Mouse (Mus musculus): Measurements from ENCODE around the gene Gna11.
A peak's percentile ranks its signal among the peaks of the same experiment; 100 is the strongest.

Gene Gna11

DNA sequence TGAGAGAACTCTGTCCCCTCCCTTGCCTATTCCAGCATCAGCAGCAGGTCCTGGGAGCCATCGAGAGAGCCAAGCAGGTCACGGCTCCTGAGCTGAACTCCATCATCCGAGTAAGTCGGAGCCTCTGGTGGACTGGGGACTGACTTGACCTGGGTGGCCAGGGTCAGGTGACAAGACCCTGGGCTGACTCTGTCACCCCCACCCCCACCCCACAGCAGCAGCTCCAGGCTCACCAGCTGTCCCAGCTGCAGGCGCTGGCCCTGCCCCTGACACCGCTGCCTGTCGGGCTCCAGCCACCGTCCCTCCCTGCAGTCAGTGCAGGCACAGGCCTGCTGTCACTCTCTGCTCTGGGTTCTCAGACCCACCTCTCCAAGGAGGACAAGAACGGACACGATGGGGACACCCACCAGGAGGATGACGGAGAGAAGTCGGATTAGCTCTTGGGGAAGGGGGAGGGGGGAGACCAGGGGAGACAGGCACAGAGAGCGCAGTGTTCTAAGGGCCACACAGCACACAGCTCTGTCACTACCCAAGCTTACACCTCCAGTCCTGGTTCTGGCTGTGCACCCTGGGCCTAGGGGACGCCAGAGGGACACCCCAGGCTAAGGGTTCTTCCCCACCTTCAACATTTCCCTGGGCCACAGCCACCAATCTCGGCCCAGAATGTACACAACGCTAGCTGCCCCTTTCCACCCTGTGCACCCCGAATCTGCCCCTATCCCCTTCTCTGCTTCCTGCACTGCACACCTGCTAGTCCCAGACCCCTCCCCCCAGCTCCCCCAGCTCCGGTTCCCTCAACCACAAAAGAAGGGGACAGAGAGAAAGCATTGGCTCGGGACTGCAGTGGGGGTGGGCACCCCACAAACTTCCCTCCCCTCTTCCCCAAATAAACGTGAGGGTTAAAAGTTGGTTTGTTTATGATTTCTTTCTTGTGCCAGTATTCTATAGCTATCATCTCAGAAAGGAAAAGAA is 20.6 kb upstream of the Gna11 start:
- DNase-seq (ENCODE audit: low read depth, low spot score): no peak

DNA sequence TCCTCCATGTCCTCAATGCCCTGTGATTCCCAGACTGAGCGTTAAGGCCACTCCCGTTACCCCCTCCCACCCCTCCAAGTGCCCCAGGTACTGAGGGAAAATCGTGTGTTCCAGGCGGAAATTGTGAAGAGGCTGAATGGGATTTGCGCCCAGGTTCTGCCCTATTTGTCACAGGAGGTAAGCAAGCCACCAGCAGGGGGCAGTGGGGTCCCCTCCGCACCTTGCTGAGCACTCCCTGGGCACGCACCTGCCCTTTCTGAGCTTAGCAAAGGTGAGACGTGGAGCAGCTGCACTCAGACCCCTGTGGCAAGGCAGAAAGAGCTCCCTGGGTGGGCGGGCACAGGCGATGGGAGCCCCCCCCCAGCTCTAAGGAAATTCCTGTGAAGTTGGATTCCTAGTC is 19.7 kb upstream of the Gna11 start:
- peak; percentile 92 for DNase-seq (ENCODE audit: low read depth, low spot score)

DNA sequence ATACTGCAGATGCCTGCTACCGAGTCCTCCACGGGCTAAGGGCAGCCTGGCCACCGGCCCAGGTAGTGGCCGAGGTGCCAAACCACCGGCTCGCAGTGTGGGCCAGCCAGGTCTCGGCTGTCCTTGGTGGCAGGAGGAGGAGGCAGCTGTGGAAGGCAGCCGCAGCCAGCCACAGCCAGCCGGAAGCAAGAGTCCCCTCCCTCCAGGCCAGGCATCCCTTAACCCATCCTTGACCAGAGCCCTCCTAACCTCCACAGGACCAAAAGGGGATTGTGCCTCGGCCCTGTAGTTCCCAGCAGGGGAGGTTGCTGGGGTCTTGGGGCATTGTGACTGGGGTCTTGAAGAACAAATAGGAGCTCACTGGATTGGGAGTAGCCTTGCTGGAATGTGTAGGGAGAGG is 19.2 kb upstream of the Gna11 start:
- DNase-seq (ENCODE audit: low read depth, low spot score): peak; percentile 75

DNA sequence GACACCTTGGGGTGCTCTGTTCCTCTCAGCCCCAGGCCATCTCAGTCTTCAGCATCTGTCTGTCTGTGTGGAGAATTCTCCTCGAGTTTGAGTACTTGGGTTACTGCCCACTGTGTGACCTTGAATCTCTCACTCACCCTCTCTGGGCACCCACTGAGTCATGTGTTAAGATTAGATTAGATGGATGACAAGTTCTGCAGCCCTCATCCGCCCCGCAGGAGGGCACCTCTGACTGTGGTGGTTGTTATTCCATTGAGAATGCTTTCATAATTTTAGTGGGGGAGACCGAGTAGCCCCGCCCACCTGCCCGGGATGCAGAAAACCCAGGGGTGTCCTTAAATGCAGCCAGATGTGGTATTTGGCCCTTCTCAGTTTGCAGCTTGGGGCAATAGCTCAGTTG is 18.5 kb upstream of the Gna11 start:
- no peak for DNase-seq (ENCODE audit: low read depth, low spot score)

DNA sequence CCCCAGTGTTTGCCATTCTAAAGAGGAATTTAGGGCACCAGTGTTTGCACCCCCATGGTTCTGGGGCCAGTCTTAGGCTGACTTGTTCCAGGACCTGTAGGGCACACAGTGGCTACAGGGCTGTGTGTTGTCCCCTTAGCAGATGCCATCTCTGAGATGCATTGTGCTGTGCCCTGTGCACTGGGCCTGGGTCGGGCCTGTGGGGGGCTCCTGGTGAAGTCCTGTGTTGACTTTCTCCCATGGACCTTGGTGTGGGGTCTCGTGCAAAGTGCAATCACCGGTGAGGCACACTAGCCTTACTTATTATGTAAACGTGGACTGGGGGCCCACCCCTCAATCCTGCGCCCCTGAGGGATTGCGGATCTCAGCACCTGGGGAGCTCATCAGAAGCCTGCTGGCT is 17.4 kb upstream of the Gna11 start:
- DNase-seq (ENCODE audit: low read depth, low spot score): no peak

DNA sequence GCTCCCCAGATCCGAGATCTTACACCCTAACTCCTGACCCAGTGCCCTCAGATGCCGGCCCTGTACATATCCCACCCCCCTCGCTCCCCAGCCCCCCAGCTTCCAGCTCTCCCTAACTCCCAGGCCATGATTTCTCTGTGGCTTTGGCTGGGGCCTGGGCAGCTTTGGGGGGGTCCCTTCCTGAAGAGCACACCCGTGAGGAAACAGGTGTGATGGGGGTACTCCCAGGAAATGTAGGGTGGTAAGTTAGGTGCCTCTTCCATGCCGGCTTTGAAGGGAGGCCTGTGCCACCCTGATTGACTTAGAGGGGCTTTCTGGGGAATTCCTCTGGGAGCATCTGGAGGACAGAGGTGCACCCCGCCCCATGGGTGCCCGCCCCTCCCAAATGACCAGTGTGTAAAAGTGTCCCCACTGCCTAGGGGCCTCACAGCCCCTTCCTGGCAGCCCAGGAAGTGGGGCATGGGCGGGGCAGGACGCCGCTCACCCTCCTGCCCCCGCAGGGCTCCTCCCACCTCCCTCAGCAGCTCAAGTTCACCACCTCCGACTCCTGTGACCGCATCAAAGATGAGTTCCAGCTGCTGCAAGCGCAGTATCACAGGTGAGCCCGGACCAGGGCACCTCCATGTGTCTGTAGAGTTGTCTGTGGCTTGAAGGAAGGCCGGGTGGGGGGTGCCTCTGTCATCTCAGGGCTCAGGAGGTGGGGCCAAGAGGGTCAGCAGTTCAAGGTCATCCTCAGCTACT is 15.9 kb upstream of the Gna11 start:
- DNase-seq (ENCODE audit: low read depth, low spot score): peak; percentile 76

DNA sequence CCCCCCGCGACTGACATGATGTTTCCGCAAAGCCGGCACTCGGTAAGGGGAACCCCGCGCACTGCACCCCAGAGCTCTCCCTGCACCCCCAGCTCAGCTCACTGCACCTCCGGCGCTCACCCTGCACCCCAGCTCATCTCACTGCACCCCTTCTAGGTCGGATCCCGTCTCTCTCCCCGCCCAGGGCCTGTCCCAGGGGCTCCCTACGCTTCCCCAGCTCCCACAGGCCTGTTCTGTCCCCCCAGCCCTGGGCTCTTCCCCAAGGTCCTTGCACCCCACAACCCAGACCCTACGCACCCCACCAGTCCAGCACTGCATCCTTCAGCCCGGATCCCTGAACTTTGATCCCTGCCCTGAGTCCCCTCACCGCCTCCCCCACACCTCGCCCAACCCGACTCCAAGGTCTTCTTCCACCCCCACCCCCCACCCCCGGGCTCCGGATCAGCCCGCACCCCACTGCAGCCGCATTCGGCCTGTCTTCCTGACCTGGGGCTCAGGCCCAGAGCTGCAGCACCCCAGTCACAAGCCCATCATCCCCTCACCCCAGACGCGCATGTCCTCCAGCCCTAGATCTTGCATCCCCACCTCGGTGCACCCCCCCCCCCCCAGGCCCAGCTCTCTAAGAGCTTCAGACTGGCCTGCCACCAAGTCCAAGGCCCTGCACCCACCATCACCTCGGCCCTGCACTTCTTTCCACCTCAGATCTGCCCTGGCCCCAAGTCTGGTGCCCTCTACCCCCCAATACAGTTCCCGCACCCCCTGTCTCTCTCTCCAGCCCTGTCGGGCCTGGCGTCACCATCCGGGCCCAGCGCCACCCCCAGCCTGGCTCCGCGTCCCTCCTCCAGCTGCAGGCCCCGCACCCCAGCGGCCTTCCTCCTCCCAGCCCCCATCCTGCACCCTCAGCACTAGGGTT is 14.9 kb upstream of the Gna11 start:
- DNase-seq (ENCODE audit: low read depth, low spot score): no peak

DNA sequence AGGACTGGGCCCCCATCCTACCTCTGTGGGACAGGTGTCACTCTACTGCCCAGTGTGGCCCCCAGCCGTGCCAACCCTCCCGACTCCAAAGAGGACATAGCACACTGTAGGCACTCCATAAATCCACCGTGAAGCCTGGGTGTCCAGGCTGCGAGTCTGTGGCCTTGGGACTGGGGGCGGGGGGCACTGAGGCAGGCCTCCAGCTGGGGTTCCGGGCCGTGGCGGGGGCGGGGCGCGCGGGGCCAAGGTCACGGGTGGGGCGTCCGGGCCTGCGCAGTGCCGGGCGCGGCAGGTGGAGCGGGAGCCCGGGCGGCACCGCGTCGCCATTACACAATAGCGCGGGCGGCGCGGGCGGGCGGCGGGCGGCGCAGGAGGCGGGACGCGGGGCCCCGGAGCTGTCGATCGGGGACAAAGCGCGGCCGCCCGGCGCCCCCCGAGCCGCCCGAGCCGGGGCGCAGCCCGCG is 14.2 kb upstream of the Gna11 start, which contains the start of gene Aes:
Gene Aes, plus strand, starts transcription at position 326 of the 464 bp plus-strand sequence.
- peak; percentile 68 for DNase-seq (ENCODE audit: low read depth, low spot score)

DNA sequence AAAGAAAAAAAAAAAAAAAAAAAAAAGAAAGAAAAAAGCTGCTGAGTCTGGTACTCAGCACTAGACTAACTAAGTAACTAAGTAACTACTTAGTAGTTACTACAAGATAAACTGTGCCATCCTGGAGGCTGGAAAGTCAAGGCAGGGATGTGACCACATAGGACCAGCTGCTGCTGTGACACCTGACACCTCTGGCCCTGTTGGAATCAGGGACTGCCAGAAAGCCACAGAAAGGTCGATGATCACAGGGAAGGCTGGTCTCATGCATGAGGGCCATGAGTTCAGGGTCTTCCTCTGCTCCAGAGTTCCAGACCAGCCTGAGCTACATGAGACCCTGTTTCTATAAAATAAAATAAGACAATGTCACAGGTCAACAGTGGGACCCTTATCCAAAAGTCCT is 12.5 kb upstream of the Gna11 start:
- no peak for DNase-seq (ENCODE audit: low read depth, low spot score)

DNA sequence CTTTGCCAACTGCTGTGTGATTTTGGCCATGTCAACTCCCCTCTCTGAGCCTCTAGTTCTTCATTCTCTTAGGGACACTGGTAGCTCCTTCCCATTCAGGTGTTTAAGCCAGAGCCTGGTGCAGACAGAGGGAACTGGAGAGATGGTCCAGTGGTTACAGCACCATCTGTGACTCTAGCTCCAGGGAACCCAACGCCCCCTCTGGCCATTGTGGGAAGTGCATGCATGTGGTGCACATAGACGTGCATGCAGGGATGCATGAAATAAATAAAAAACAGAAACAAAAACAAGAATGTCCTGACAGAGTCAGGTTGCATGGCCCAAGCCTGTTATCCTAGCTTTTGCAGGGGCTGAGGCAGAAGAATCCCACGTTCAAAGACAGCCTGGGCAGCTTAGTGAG is 11.3 kb upstream of the Gna11 start:
- peak; percentile 68 for DNase-seq (ENCODE audit: low read depth, low spot score)

DNA sequence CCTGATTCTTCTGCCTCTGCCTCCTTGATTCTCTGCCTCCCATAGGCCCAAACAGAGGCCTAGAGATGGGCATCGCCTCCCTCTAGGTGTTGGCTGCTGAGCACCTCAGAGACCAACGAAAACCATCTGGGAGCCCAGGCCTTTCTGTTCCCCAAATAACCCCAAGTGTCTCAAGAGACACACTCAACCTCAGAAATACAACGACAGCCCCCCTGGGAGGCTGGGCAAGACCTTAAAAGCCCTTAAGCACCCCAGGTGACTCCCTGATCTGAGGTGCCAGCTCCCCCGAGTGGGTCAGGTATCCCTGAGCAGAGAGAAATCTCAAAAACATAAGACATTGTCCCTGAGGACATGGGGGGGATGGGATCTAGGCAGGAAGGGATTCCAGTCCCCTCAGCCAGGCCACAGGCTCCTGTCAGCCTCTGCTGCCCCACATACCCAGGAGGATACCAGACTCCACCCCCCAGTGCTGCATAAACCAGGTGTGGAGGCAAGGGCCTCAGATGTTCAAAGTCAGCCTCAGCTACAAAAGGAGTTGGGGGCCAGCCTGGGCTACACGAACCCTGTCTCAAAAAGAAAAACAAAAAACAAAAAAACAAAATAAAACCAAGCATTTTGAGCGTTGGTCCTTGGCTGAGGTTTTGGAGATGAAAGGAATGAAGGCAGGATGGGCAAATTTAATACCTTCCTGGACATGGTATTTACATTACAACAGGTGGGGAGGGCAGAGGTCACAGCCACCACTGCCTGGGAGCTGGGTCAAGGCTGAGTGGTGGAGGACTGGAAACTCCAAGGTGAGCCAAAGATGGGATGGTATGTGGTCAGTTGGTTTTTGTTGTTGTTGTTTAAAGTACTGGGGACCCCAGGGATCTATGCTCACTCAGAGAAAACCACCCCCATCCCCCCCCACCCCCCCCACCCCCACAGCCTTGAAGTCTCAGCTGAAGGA is 9.1 kb upstream of the Gna11 start:
- DNase-seq (ENCODE audit: low read depth, low spot score): peak; percentile 70

DNA sequence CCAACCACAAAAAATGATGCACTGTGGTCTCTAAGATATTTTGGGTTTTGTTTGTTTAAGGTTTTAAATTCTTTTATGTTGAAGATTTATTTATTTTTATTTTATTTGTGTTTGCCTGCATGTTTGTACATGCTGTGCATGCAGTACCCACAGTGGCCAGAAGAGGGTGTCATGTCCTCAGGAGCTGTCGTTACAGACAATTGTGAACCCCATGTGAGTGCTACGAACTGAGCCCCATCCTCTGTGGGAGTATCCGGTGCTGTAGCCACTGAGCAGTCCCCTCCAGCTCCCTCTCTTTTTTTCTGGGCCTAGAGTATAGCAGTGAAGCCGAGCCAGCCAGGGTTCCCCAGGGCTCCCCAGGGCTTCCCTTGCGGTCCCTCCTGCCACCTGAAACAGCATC is 8.2 kb upstream of the Gna11 start:
- peak; percentile 91 for DNase-seq (ENCODE audit: low read depth, low spot score)

DNA sequence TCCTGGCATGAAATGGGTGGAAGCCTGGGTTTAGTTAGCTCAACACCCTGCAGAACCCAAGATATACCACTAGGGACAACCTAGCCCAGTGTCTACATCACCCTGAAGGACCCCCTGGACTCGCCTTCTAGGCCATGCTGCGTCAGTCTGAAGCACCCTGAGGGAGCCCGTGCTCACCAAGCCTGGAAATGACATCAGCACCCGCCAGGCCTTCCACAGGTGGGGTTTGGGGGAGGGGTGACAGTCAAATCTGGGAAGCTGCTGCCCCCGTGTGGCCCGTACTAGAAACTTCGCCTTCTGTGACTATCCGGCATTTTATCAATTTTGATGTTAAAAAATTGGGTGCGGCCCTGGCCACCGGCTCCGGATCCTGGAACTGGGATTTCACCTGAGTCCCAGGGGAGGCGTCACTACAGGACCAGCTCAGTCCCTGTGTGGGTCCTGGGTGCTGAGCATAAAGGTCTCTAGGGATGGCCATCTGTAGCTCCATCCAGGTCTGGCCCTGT is 6.7 kb upstream of the Gna11 start:
- peak; percentile 89 for DNase-seq (ENCODE audit: low read depth, low spot score)

DNA sequence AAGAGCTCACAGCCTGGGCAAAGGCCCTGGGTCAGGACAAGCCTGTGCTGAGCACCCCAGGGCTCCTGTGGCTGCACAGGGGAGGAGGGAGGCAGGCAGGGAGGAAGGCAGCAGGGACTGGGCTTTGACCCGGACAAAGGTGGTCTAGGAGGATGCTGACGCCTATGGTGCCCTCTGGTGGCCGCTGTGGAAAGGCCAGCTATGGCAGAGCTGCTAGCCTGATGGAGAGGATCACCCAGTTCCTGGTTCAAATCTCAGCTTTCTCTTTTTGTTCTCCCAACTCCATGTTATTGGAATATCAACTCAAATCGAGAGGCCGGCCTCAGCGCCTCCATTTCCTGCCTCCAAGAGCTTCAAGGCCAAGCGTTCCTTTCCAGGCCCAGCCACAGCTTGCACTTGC is 5.3 kb upstream of the Gna11 start:
- DNase-seq (ENCODE audit: low read depth, low spot score): peak; percentile 84

DNA sequence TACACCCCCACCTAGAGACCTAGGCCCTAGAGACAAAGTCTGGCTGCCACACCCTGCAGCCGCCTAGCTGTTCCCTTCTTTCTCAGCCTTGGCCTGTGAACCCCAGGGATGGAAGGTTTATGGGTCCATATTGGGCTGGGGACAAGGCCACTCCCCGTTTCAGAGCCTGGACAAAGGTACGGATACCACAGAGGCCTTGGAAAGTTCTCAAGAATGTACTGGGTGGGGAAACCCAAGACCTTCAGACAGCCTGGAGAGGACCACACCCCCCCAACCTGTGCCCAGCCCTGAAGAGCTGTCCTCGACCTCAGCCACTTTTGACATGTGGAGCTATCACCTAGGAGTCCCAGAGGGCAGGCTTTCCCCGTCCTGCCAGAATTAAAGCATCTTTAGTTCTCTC is 4.0 kb upstream of the Gna11 start:
- DNase-seq (ENCODE audit: low read depth, low spot score): no peak

DNA sequence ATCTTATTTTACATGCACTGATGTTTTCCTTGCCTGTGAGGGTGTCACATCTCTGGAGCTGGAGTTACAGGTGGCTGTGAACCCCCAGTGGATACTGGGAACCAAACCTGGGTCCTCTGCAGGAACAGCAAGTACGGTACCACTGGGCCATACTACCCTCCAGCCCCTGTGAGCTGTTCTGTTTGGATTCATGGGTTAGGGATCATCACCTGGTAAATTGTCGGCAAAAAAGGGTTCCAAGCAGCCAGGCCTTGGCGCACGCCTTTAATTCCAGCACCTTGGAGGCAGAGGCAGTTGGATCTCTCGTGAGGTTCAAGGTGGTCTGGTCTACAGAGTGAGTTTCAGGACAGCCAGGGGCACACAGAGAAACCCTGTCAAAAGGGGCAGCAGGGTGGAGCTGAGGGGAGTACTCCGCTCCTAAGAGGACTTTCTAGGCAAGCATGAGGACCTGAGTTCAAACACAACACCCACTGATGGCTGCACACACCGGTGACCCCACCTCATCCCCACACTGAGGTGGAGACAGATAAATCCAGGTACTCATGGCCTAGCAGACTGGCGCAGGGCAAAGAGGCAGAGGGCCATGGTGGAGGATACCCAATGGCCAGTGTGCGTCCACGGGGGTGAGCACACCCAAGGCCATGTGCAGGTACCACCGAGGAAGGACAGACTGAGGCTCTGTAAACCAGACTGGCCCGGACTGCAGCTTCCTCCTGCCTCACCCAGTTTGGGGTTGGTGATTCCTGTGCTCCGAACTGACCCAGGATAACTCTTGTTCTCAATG is 2.0 kb upstream of the Gna11 start:
- DNase-seq (ENCODE audit: low read depth, low spot score): no peak

DNA sequence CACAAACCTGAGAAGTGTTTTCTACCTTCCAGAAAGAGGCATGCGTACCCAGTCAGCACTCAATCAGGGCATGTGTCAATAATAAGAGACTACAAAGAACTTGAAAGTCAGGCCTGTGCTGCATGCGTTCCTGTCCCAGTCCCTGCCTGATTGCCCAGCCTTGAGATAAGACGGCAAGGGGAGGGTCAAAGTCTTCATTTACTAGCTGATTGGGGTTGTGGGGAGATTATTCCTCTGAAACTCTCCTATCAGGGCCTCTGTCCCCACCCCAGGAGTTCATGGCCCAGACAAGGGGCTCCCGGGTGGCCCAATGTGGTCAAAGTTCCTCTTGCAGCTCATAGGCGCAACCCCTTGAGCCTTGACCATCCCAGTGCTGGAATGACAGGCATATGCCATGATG is 1.3 kb upstream of the Gna11 start:
- no peak for DNase-seq (ENCODE audit: low read depth, low spot score)

DNA sequence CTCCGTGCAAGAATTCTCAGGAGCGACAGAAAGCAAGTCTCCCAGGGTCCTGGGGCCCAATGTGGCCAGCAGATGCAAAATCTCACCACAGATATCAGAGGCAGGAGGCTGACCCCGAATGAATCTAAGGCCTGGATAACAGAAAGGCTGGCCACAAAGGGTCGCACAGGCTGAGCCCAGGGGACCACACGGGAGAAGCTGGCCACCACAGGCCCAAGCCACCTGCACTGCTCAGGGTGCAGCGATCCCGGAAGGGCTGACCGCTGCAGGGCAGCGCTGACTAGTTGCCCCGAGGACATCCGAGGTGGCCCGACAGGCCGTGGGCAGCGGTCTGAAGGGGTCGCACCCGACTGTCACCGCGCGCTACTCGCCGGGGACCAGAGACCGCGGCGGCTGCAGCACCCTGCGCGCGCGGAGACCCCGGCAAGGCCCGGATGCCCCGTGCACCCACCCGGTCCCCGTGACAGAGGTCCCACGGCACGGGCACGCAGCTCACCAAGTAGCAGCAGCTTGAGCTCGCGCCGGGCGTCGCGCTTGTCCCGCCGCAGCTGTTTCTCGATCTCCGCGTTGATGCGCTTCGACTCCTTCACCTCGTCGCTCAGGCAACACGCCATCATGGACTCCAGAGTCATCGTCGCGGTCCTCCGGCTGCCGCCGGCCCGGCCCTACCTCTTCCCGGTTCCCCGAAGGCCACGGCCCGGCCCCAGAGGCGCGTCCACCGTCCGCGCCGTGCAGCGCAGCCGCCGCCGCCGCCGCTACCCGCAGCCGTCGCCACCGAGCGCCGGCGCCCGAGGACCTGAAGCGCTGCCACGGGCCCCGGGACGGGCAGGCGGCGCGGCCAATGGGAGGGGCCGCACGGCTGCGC is 462 bp downstream of the Gna11 start:
- DNase-seq (ENCODE audit: low read depth, low spot score): no peak
